Mouse (Mus musculus): Measurements from ENCODE around the gene Atg4c.

Gene Atg4c

DNA sequence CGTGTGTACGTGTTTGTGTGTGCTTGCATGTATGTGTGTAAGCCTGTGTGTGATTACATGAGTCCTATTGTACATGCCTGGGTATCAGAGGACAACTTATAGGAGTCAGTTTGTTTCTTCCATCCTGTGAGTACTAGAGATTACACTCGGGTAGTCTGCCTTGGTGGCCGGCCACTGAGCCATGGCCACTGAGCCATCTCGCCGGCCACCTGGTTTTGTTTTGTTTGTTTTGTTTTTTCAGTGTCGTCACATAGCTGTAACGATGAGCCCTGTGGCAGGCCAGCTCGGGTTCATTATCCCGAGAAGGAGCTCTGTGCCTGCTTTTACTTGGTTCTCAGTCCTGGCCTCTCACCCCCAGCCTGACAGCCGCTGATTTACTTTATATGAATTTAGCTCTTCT, 69.9 kb downstream of the Atg4c start:
- DNase-seq (ENCODE audit: low spot score), result no peak

DNA sequence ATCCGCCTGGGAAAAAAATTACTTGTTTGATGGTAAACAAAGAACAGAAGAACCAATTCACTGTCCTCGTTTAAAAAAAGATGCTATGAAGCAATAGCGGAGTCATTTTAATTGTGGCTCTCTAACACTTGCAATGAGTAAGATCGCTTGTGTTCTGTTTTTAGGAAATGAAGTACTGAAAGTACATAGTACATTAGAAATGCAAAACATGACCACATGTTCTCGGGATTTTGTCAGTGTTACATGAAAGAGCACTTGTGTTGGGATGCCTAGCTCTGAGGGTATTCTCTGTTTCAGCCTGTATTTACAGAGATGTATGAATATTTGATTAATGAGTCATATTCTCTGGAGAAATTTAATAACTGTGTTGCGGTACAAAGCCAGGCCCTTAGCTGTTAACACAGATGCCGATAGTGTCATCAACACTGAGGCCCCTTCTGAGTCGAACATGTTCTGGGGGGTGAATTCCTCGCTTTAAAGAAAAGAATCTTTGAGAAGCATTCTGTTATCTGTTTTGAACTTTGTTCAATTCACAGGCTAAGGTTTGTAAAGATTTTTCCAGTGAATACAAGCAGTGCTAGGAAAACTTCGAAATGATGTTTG, 73.2 kb downstream of the Atg4c start:
- DNase-seq (ENCODE audit: low spot score), result no peak

DNA sequence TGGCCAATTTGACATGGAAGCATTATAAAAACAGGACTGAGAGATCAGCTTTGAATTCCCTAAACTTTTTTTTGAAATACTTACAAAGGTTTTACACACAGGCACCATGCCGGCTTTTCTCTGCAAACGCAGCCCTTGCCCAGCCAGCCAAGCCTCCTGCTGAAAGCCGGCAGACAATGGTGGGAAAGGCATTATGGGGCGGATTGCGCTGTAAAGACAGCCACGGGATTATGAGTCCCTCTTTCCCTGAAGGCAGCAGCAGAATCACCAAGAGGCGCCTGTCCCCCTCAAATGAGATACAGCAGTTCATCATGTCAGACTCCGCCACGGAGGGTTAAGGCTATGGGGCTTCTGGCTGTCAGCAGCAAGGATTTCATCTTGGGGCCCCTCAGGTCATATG, 79.1 kb downstream of the Atg4c start:
- DNase-seq (ENCODE audit: low spot score), result no peak

DNA sequence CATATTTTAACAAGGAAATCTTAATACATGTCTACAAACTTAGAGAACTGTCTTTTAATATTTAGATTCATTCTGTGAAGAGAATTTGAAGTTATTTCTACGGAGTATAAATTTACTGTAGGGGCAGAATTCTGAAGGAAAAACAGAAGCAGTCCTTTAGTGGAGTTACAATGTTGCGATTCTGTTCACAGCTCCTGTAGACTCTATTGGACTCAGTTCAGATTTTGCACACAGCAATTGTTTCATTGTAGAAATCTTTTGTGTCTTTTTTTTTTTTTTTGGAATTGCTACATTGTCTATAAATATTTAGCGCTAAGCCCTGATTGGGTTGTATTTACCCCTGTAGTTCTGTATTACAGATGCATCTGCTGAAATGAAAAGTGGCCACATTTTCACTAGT, 79.7 kb downstream of the Atg4c start:
- no peak for DNase-seq (ENCODE audit: low spot score)

DNA sequence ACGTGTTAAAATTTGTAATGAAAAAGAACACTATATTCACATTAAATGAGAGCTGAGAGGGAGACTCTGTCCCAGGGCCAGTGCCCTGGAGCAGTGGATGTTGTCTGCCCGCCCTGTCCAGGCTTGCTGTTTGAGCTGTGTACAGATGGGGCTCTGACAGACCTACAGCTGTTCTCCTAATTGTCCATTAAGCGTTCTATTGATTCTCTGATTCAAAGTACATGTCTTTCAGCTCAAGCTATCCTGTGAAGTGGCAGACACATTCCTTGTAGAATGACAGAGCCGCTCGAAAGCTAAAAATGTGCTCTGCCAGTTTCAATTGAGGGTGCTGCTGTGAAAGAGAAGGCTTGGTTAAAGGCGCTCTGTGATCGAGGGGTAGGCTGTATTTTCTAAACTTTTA, 80.2 kb downstream of the Atg4c start:
- DNase-seq (ENCODE audit: low spot score), result no peak

DNA sequence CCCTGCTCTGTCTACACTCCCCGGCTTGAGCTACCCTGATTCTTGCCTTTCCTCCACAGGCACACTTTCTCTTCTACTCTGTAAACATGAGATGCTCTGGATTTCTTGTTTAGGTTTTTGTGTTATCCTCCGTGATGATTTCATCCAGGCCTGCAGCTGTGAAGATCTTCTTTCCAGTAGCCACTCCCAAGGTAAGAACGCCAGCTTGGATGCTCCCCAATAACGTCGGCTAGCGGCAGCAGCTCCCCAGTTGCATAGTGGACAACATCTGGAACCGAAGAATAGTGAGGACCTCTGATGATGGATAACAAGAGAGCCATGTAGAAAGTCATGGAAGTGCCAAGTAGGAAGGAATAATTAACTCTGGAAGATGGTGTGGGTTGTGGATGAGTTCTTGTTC, 85.1 kb downstream of the Atg4c start:
- DNase-seq (ENCODE audit: low spot score), result peak; percentile 8

DNA sequence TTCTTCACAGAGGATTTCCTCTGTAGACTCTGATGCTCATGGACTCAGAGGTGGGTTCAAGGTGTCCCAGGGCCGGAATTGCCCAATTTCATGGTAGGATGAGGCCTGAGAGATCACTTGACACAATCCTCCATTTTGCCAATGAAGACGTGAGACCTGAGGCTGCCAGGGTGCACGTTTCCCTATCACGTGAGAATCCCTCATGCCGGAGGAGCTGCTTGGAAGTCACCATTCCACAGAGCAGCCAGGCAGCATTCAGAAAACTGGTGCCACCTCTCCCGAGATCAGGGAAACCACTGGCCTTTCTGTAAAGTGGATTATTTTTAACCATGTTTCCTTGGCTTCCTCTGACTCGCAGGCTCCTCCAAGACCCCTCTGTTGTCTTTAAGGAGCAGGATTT, 88.0 kb downstream of the Atg4c start:
- DNase-seq (ENCODE audit: low spot score), result no peak

DNA sequence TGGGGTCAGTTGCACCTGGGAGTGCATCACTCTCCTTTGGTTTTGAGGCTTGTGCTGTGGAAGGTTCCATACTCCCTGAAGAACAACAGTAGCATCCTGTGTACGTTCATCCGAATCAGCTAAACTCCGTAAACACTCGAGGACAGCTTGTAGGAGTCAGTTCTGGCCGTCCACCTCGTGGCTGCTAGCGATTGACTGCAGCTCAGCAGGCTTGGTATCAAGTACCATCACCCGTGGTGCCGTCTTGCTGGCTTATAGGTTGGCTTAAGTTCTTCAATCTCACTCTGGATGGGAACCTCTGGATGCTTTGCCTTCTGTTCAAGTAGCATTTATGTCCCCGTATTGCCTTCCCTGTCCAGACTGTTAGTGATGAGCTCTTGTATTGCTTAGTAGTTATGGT, 95.6 kb downstream of the Atg4c start:
- DNase-seq (ENCODE audit: low spot score), result no peak

DNA sequence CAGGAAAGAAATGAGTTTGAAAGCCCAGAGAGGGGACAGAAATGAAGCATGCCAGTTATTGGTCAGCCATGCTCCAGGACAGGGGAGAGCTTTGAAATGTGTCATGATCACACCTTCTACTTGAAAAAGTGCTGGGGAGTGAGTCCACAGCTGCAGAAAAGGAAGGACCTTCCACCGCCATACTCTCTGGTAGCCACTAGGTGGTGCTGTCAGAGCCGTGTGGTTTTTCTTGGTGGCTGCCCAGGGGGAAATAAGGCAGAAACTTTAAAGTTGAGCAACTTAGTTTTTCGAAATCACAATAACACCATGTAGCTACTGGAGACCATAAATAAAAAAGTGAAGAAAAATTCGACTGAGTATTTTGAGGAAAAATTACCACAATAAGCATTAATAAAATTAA, 104.9 kb downstream of the Atg4c start:
- DNase-seq (ENCODE audit: low spot score), result peak; percentile 17

DNA sequence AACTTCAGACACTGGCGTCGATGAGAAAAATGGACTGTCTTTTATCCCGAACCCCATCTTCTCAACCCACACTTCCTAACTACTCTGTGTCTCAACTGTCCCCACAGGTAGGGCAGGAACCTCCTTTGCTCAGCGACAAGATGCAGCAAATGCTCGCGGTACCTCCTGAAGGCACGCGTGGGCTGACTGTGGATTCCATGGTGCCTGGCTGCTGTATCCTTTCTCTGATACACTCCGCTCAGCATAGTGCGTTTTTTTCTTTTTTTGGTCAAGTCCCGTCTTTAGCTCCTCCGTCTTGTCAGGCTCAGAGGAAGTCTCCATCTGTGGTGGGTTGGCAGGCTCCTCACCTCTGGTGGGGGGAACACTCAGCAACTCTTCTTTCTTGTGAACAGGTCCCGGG, 111.1 kb downstream of the Atg4c start:
- DNase-seq (ENCODE audit: low spot score), result no peak
